Mouse (Mus musculus) 3T3-L1 (cell line): Measurements from ENCODE around the gene Celsr1.
A peak's percentile ranks its signal among the peaks of the same experiment; 100 is the strongest.

ENCODE experiments used
- DNase-seq: peaks from one replicate; pipeline ENCODE4 v3.0.0-alpha.2; 2015; ENCODE audit warnings: low read depth, low spot score

The Celsr1 gene

DNA sequence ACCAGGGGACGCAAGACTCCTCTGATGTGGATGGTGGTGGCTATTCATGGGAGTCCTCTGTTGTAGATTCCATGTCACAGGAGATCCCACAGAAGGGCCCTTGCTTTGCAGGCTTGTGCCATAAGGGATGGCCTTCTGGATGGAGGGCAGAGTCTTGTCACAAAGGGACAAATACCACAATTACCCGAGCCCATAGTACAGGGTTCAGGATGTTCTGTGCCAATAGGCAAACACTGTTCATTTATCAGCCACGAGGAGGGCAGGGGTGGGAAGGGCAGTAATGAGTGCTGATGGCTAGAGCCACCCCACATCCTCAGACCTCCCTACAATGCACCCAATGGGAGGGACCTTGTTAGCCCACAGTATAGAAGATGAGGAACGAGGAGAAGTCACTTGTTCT lies 71.9 kb downstream of the Celsr1 start:
- no peak for DNase-seq

DNA sequence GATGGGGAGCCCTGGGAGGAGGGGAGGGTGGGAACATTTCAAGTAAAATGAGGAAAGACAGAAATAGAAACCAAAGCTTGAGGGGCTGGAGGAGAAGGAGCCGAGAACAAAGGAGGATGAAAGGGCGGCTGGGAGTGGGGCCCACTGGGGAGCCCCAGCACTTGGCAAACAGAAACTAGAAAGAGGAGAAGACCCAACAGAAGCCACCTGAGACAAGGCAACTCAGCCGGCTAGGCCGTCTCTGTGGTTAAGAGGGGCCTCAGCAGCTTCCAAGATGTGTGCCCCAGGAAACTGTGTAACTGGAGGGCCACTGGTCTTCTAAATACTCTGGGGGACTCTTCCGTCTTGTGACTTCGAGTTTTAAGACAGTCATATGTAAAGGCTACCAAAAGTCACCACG lies 72.4 kb downstream of the Celsr1 start:
- no peak for DNase-seq

DNA sequence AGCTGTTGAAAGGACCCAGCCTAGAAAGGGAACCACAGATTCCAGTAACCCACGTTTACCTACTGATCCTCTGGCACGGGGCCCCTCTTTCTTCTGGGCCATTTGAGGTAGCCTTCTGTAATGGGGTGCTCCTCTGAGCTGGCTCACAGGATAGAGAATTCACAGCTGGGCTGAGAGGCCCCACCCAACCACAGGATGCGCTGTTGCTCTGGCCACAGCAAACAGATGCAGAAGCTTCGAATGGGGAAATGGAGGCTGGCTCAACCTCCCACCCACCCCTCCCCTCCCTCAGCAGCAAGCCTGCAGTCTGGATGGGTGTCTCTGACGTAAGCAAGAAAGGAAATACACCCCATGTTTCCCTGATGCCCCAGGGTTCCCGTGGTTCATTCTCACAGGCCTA lies 77.4 kb downstream of the Celsr1 start:
- DNase-seq = no peak

DNA sequence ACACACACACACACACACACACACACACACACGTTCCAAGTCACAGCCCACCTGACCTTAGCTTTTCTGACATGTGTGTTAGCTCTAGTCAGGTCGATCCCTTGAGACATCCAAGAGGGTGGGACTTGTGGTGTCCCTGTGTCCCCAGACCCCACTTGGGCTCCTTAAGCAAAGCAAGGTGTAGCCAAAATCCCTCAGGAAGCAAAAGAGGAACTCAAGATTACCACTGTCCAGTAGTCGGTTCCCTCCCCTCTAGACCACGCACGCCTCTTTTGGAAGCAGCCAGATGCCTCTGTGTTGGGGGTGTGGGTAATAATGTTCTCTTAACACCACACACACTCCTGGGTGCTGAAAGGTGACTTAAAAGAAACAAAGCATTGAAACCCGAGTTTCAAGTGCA lies 80.1 kb downstream of the Celsr1 start:
- no peak for DNase-seq

DNA sequence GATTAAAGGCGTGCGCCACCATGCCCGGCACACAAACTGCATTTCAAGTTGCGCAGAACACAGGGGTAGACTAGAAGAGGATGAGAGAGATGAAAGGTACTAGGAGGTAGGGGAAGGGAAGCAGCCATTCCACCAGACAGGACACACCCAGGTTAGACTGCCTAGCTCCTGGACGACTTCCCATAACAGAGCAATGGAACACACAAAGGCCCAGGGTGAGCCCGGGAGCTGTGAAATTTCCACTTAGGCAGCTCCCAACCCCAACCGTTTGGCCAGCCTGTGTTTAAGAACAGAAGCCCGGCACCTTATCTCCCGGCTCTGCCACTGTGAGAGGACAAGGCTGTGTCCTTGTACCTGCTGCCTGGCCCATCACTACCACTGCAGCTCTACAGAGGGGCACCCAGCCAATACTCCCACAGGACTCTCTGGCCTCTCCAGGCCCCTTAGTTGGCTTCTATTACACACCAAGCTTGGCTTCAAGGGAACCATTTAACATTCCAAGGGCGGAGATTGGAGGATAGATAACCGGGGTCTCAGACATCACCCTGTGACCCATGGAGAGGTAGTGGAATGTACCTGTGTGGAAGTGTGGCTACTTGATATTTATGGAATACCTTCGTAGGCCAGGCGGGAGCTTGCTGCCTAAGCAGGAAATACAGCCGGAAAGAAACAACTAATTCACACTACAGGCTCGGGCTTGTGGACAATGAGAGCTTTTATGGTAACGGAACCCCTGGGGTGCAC lies 84.0 kb downstream of the Celsr1 start:
- no peak for DNase-seq

DNA sequence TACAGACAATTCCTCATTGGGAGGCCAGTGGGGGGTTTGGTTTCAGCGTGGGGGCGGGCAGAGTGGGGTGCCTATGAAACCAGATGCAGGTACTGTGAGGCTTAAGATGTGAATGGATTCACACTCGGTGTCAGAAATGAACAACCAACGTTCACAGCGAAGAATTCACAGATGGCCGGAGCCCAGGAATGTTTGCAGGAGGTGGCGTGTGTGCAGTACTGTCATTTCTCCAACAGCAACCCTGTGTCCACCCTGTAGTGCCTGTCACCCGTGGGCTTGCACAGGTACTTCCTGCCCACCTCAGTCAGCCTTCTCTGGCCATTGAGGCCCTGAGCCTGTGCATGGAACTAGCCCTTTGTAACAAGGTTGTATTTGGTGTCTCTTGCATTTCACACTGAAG lies 85.6 kb downstream of the Celsr1 start:
- DNase-seq = no peak

DNA sequence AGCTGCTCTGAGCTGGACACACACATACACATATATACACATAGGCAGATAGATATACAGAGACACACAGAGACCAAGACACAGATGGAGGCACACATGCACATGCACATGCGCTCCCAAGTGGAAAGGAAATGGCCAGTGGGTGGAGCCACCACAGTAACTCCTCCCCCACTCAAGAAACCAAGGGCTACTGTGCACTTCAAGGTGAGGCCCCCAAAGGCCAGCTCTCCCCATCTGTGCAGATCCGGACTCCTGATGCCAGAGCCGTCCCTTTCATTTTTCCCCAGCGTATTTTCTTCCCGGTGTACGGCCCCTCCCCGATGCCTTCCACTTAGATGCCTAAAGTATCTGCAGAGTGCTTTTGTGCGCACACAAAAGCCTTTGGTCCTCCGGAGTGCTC lies 86.0 kb downstream of the Celsr1 start:
- no peak for DNase-seq

DNA sequence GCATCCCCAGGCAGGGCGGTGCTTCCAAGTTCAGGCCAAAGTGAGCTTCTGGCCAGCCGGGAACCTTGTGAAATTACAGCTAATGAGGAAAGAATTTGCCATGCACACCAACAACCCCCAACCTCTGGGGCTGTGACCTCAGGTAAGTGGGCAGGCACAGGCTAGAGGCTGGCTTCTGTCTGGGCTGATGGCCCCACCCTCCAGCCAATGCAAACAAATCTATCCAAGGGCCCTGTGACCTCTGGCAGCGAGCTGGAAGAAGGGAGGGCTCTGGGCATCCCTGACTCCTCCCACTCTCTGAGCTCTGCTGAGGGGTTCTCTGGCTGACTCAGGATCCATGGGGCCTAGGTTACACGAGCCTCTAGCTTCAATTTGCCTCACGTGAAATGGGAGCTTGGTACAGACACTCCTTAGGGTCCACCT lies 97.9 kb downstream of the Celsr1 start:
- DNase-seq = no peak

DNA sequence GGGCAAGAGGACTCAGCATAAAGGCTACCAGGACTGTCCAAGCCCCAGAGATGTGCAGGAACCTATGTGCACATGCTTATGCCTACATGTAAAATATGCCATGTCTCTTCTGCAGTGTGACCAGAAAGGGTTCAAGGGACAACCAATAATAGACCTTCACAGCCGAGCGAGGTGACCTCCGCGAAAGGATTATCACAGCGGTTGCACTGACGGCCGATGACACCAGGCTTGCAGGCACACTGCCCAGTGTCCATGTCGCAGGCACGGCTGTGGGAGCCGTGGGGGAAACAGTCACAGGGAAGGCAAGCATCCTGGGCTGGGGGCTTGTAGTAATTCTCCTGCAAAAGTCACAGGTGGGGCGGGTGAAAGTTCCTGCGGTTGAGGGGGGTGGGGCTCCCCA lies 105.4 kb downstream of the Celsr1 start:
- no peak for DNase-seq

DNA sequence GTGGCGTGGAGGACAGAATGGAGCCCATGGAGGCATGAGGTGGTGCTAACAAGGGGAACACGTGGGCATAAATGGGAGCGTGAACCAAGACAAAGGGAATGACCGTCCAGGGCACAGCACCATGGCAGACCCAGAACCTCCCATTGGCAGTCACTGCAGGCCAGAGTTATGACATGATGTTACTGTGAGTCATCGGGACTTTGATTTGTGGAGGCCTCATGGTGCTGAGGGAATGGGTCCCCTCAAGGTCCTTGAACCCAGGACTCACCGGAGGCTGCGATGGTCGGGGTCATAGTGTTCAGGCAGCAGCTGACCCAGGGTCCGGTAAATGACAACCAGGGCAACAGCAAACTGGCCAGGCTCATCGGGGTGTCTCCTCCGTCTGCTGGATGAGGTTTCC lies 111.7 kb downstream of the Celsr1 start:
- DNase-seq = peak; percentile 15

DNA sequence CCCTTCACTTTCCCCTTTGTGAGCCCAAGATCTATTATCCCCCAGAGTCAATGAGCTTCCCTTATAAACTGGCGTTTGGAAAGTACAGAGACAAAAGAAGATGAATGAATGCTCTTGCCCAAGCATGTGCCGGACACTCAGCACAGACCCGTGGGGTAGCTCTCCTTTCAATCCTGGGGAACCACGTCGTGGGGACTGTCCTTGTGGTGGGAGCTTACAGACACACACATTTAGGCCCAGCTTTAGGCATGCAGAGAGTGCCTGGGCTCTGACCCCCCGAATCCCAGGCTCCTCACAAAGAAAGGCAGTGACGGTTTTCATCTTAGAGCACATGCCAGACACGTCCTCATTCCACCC lies 113.7 kb downstream of the Celsr1 start:
- no peak for DNase-seq

DNA sequence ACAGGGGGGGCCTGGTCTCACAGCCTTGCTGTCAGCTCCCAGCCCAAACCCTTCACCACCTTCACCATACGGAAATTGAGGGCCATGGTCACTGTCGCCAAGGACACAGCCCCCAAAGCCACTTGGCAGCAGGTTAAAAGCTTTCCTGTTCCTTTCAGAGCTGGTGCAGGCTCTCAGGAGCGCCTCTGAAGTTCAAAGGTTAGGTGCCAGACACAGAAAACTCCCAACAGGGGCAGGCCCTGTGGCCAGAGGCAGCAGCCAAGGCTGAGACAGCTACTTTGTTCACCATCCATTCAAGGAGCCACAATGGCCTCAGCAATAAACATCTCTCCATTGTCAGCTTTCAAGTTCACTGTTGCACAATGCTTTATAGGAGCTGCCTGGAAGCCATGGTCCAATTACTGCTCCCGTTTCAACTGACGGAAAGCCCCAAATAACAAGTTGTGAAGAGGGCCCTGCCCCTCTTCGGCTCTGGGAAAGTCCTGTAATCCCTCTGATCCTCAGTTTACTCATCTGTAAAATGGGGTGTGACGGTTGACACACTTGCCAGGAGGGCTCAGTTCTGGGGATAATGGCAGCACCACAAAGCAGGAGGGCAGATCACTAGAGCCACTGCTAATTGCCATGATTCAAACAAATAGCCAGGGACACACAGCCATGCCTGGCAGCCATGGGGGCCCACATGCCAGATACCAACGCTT lies 114.2 kb downstream of the Celsr1 start:
- DNase-seq = no peak

DNA sequence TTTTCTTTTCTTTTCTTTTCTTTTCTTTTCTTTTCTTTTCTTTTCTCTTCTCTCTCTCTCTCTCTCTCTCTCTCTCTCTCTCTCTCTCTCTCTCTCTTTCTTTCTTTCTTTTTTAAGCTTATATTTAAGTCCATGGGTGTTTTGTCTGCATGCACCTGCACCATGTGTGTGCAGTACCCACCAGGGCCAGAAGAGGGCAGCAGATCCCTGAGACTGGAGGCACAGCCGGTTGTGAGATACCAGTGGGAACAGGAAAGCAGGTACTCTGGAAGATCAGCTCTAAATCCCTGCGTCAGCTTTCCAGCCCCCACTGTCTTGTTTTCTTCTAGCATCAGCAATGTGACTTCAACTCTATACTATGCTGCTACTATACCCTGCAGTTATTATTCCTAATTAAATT lies 120.0 kb downstream of the Celsr1 start:
- DNase-seq = peak; percentile 70

DNA sequence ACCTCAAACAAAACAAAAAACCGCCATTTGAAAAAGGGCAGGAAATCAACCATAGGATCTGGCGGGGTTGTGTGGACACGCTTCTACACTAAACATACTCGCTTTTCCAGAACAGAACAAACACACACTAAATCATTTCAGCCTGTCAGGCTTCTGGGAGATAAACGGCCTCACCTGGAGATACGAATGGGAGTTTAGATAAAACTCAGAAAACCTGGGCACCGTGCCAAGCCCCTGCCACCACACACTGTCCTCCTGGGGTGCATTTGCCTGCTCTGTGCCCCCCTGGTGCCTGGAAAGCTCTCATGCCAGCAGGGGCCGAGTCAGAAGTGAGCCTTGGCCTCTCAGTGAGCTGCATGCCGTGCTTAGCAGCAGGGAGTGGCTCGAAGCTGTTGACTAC lies 123.6 kb downstream of the Celsr1 start:
- DNase-seq = no peak

DNA sequence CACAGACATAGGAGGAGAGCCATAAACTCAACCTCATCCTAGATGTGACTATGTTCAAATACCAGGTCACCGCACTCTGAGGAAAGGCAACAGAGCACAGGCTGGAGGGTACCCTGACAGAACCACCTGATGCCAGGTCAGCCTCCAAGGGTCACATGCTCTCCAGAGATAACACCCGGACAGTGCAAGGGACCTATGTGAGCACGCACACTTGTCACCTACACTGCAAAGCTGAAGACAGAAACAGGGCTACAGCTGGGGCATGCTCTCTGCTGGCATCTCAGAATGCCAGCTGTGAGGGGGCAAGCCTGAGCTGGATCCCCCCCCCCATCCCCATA lies 124.1 kb downstream of the Celsr1 start:
- DNase-seq = no peak

DNA sequence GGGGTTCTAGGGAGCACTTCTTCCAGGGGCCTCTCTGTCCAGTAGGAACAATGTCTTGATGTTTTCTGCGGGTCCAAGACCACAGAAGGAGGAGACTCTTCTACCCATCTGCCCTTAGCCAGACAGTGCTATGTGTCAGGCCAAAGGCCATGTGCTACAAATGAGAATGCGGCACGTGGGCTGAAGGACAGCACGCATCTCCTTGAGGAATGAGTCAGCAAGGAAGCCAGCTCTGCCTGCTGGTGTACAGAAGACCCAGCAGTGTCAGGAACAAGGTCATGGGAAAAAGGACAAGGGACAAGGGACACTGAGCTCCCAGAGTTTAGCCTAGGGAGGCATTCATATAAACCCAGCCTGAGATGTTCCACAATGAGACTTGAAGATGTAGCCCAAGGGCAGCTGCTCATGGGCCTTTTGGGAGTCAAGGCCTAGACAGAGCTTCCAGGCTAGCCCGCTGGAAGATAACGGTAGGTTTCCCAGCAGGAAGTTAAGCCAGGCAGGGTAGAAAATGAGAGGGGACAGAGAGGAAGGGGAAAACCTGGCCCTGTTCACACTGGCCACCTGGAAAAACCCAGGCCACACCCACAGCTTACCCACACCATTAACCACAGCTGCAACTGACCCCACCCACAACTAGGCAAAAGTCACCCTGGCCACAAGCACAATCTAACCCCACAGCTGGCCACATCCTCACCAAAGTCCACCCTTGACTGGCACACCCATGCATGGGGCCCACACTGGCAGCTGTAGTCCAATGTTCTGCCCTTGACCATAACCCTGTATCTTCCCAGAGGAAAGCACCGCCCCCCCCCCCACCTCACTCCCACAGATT lies 124.7 kb downstream of the Celsr1 start:
- no peak for DNase-seq

DNA sequence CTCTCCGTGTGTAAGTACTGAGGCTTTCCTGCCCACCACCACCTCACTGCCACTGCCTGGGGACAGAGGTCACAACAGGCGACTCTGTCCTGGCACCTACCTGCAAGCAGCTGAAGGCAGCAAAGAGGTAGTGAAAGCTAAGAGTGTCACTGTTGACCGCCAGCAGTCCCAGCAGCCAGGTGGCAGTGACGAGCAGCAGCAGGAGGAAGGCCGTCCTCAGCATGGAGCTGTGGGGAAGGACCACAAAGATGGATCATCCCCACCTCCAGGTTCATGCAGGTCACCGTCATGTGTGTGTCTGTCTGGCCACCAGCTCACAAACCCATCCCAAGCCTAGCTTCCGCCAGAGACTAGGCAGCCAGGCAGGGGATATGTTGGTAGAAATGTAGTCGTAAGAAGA lies 129.8 kb downstream of the Celsr1 start:
- DNase-seq = no peak

DNA sequence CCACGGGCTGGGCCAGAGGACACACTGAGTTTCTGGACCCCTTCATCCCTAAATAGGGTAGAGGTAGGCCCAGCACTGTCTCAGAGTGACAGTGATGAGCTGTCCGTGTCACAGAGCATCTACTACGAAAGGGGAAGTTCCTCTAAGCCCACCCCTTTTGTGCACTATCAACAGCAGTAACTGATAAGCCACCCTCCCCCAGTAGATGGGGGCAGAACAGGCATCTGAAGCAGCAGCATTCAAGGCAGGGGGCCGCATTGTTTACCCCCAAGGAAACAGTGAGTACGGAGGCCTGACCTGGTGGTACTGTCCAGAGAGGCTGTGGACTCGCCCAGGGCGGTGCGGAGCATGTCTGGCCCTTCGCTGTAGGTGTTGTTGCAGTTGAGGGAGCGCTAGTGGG lies 131.1 kb downstream of the Celsr1 start:
- no peak for DNase-seq

DNA sequence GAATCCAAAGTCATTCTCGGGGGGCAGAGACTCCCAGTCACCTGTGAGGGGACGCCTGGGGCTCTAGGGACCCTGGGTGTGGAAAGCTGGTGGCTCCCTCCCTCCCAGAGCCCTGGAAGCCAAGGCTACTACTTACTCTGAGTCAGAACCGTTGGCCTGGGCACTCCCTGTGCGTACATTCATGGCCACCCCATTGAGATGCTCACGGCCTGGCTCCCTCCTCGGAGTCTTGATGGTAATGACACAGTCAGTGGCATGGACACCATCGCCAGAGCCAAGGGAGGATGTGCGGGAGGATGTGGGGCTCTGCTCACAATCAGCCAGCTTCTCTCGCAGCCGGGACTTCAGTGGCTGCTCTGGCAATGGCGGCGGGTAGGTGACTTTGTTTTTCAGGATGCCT lies 132.8 kb downstream of the Celsr1 start:
- DNase-seq = no peak

DNA sequence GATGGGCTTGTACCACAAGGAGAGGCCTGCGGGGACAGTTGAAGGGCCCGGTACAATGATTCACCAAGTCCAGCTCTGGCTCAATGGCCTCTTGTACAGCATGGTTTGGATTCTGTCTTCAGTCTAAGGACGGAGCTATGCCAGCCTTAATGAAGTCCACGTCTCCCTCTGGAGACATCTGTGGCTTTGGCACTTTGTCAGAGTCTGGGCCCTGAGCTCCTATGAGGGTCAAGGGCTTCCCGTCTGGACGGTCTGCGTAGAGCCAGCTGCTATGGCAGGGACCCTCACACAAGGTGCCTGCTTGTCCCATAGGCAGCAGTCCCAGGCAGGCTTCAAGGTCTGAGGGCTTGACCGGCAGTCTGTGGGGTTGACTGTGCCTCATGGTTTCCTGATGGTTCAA lies 133.3 kb downstream of the Celsr1 start:
- DNase-seq = no peak

DNA sequence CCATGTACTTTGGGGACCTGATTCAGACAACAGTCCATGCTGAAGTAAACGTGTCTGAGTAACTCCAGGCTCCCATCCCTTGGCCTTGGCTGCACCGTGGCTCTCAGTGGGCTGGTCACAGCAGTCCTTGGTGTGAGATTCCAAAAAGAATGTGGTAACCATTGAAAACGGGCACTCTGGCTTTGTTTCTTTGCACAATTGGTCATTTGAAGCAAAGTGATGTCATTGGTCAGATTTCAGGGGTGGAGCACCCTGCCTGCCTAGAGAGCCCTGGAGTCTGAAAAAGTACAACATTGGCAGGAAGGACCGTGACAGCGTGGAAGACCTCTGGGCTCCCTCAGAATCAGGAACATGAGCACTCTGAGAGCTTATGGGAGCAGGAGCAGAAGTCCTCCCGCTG lies 134.2 kb downstream of the Celsr1 start:
- no peak for DNase-seq

DNA sequence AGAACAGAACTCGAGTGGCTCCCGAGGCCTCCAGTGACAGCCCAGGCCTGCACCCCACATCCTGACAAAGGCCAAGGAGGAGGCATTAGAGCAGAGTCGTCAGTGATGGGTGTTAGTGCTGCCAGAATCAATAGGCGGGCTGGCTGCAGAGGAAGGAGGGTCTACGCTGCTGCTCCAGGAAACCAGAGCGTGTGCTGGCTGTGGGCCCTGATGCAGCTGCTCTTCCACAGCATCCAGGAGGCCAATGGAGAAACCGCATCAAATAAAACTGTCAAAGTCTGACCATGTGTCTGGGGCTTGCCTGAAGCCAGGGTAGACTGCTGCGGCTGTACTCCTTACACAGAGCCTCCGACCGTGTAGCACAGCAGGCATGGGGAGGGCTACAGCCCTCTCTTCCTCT lies 136.5 kb downstream of the Celsr1 start:
- no peak for DNase-seq

DNA sequence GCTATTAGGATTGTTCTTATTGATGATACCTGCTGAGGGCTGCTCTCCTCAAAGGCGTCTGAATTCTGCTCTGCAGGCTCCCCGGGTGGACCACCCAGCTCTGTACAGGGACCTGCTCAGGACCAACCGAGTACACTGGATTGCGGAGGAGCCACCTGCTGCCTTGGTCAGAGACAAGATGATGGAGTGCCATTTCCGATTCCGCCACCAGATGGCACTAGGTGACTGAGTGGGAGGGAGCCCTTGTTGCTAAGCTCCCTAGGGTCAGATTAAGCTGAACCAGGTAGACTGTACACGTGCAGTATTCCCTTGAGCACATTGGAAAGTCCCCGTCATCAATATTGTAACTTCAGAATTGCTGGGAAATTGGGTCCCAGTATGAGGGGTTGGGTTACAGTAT lies 137.3 kb downstream of the Celsr1 start:
- DNase-seq = peak; percentile 75
